Mouse (Mus musculus) kidney, postnatal 10 days (tissue): ENCODE results near the gene 1700012A03Rik.

ENCODE experiments used
- DNase-seq: peaks from one replicate; pipeline ENCODE4 v3.0.0; 2021; ENCODE audit warnings: mixed read lengths

1700012A03Rik gene

DNA sequence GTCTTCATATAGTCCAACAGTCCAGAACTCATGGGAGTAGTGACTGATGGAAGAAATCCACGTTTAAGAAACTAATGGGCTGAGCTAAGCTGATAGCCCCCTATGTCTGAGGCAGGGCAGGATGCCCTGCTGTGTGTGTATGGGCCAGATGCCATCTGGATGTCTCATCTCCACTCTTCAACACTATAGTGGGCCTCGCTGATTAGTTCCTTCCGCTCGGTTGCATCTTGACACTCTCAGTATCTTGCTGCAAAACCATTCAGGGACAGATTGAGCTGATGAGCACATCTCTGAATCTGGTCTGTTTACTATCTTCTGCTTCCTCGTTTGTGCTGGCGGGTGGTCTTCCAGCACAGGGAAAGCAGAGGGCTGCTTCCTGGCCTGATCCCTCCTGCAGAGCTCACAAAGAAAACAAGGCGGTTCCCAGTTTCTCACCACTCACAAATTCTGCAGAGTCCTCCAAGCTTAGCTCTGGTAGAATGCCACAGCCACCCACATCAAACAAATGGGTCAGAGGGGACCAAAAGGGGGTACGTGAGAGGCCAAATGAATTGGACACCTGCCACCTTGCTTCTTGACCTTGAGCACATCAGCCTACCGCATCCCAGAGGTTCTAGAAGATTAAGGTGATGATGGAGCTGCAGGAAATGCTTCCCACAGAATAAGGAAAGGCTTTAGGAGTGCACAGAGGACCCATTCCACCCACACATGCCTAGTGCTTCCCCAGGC, 55.7 kb downstream of the 1700012A03Rik start:
- no peak for DNase-seq
